Mouse (Mus musculus) lung, embryonic 14.5 days (tissue): Measurements from ENCODE around the gene Ccer1. TPM values are rescaled to one million over a fixed set of nuclear protein-coding genes. Genes with fewer than 3 reads are reported as not detected.

Source experiments
- ATAC-seq: fragments of 200-750 bp; cut with Nextera tagmentation; 2 replicates; pipeline ENCODE4 v1.8.0; 2017; ENCODE audit warnings: mild to moderate bottlenecking, moderate TSS enrichment, moderate library complexity; ENCODE audit not compliant: insufficient read depth
- DNase-seq: peaks from one replicate; pipeline ENCODE4 v3.0.0-alpha.2; 2015
- H3K27ac ChIP-seq: fragments of 300-500 bp; sonication (generic); 2 replicates; pipeline ENCODE4 v1.5.1; 2014; ENCODE audit warnings: low read depth, mild to moderate bottlenecking, moderate library complexity
- H3K27me3 ChIP-seq: fragments of 300-500 bp; sonication (generic); 2 replicates; pipeline ENCODE4 v1.6.1; 2014; ENCODE audit warnings: low read length, control low read depth; ENCODE audit not compliant: insufficient read depth
- H3K36me3 ChIP-seq: fragments of 300-500 bp; sonication (generic); 2 replicates; pipeline ENCODE4 v1.6.1; 2014; ENCODE audit warnings: control low read depth; ENCODE audit not compliant: insufficient read depth
- H3K4me1 ChIP-seq: fragments of 300-500 bp; sonication (generic); 2 replicates; pipeline ENCODE4 v1.6.1; 2014; ENCODE audit warnings: antibody characterized with exemption, control low read depth; ENCODE audit not compliant: insufficient read depth
- H3K4me2 ChIP-seq: fragments of 300-500 bp; sonication (generic); 2 replicates; pipeline ENCODE4 v1.6.1; 2014; ENCODE audit warnings: mild to moderate bottlenecking
- H3K4me3 ChIP-seq: fragments of 300-500 bp; sonication (generic); 2 replicates; pipeline ENCODE4 v1.5.1; 2014; ENCODE audit warnings: low read depth, low read length
- H3K9ac ChIP-seq: fragments of 300-500 bp; sonication (generic); 2 replicates; pipeline ENCODE4 v1.6.1; 2014
- H3K9me3 ChIP-seq: fragments of 300-500 bp; sonication (generic); 2 replicates; pipeline ENCODE4 v1.6.1; 2016; ENCODE audit warnings: low read depth, low read length, control low read depth
- CTCF ChIP-seq: IDR thresholded peaks from 2 replicates; pipeline ENCODE4 v1.5.1; 2016; ENCODE audit warnings: antibody characterized with exemption, low read depth
- WGBS: fragments of 180-500 bp; shearing (Covaris S2); extraction: QIAGEN DNeasy Blood & Tissue Kit; methylation state at CpG from one replicate; pipeline ENCODE4 v1.1.7; 2014; 5-methylcytosine and 5-hydroxymethylcytosine counted together
- polyA plus RNA-seq: library from polyadenylated mRNA; unstranded; fragments of >200 nt; fragmentation: Nextera tagmentation; extraction: Ambion mirVana; gene quantifications from 2 replicates; pipeline ENCODE4 v1.2.1, GENCODE M21; 2014

Ccer1 gene
- polyA plus RNA-seq, 1 experiment from 2014 or later: not detected

GRCm38 (mm10) chr10:97682981-97683380, 9.9 kb upstream of the Ccer1 start:
- H3K4me3 ChIP-seq: no peak overlapping the region
- H3K4me2 ChIP-seq: no peak overlapping the region
- H3K27me3 ChIP-seq: no peaks in the 10 kb centered on the region
- TF ChIP-seq CTCF: no peak
- no peaks in the 10 kb centered on the region for H3K9me3 ChIP-seq
- H3K27ac ChIP-seq: no peak overlapping the region
- H3K4me1 ChIP-seq: no peaks in the 10 kb centered on the region
- no peak overlapping the region for H3K9ac ChIP-seq
- no peak for DNase-seq
- H3K36me3 ChIP-seq: no peaks in the 10 kb centered on the region
- no peak for ATAC-seq

GRCm38 (mm10) chr10:97687198-97687597, 5.7 kb upstream of the Ccer1 start:
- ATAC-seq (no peak), DNase-seq (no peak)
- 85% methylated on average over 1 of the region's 1 CpGs for WGBS
- no peak for TF ChIP-seq CTCF
- no peak overlapping the region for H3K4me2 ChIP-seq
- H3K4me3 ChIP-seq: no peak overlapping the region
- H3K4me1 ChIP-seq: no peaks in the 10 kb centered on the region
- no peaks in the 10 kb centered on the region for H3K27me3 ChIP-seq
- no peaks in the 10 kb centered on the region for H3K36me3 ChIP-seq
- no peaks in the 10 kb centered on the region for H3K9me3 ChIP-seq
- no peak overlapping the region for H3K27ac ChIP-seq
- H3K9ac ChIP-seq: no peak overlapping the region

DNA sequence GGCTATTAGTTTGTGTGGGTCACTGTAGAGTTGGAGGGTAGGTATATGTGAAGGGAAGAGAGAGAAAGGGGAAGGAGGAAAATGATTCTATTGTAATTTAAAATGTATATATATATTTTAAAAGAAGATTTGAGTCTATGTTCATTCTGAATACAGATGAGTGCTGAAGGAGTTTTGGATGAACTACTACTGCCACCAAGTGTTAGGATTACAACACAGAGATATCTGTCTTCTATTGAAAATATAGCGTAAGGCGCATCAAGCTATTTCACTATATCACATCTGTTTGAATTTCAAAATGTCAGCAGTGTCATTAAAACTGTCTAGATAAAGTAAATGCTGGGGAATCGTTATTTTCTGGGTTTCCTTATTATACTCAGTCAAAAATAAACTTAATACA, 3.4 kb upstream of the Ccer1 start:
- ATAC-seq: no peak
- H3K9me3 ChIP-seq: no peaks in the 10 kb centered on the region; the same call in 1 of the 2 replicates
- TF ChIP-seq CTCF: peak; percentile 52
- no peak overlapping the region for H3K9ac ChIP-seq
- H3K27me3 ChIP-seq: no peaks in the 10 kb centered on the region
- H3K4me2 ChIP-seq: no peak overlapping the region
- H3K4me1 ChIP-seq: no peaks in the 10 kb centered on the region
- no peak overlapping the region for H3K27ac ChIP-seq
- no peaks in the 10 kb centered on the region for H3K36me3 ChIP-seq
- 50% methylated on average over 3 of the region's 3 CpGs for WGBS
- peak; percentile 81 for DNase-seq
- no peak overlapping the region for H3K4me3 ChIP-seq

GRCm38 (mm10) chr10:97693398-97694135, 708 bp downstream of the Ccer1 start:
- no peaks in the 10 kb centered on the region for H3K36me3 ChIP-seq
- 90% methylated on average over 37 of the region's 37 CpGs for WGBS
- H3K4me2 ChIP-seq: no peak overlapping the region
- ATAC-seq (no peak), DNase-seq (no peak)
- no peak for TF ChIP-seq CTCF
- H3K9me3 ChIP-seq: no peaks in the 10 kb centered on the region; the same call in 1 of the 2 replicates
- no peaks in the 10 kb centered on the region for H3K27me3 ChIP-seq
- no peak overlapping the region for H3K4me3 ChIP-seq
- H3K27ac ChIP-seq: no peak overlapping the region
- no peak overlapping the region for H3K9ac ChIP-seq
- no peaks in the 10 kb centered on the region for H3K4me1 ChIP-seq

DNA sequence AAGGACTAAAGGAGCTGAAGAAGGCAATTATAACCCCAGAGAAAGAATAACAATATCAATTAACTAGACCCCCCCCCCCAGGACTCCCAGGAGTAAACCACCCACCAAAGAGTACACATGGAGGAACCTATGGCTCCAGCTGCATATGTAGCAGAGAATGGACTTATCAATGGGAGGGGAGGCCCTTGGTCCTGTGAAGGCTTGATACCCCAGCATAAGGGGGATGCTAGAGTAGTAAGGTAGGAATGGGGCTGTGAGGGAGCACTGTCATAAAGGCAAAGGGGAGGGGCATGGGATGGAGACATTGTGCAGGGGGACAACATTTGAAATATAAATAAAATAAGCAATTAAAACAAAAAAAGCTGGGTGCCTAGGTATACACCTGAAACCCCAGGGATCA, 9.5 kb downstream of the Ccer1 start:
- Histone ChIP-seq H3K9ac (no peak overlapping the region), H3K4me1 (no peaks in the 10 kb centered on the region), H3K27me3 (no peaks in the 10 kb centered on the region), H3K27ac (no peak overlapping the region), H3K4me2 (no peak overlapping the region), H3K36me3 (no peaks in the 10 kb centered on the region), H3K9me3 (no peaks in the 10 kb centered on the region), H3K4me3 (no peak overlapping the region)
- DNase-seq: no peak
- no peak for TF ChIP-seq CTCF
- ATAC-seq: no peak

- H3K4me3 ChIP-seq: no peak overlapping the region
Measured at GRCm38 (mm10) chr10:97704562-97704961, 11.7 kb downstream of the Ccer1 start.

GRCm38 (mm10) chr10:97712687-97713086, 19.8 kb downstream of the Ccer1 start:
- no peak overlapping the region for H3K27ac ChIP-seq
- H3K4me1 ChIP-seq: no peaks in the 10 kb centered on the region
- ATAC-seq: peak; percentile 60; the same call in 1 of the 2 replicates
- TF ChIP-seq CTCF: peak; percentile 93
- no peak overlapping the region for H3K9ac ChIP-seq
- H3K36me3 ChIP-seq: no peaks in the 10 kb centered on the region
- WGBS: 4% methylated on average over 5 of the region's 5 CpGs
- no peaks in the 10 kb centered on the region for H3K9me3 ChIP-seq
- DNase-seq: peak; percentile 93
- H3K4me3 ChIP-seq: no peak overlapping the region
- no peak overlapping the region for H3K4me2 ChIP-seq
- no peaks in the 10 kb centered on the region for H3K27me3 ChIP-seq

More at GRCm38 (mm10) chr10:97704562-97704961, 11.7 kb downstream of the Ccer1 start:
- H3K4me1 ChIP-seq: no peaks in the 10 kb centered on the region
- no peak overlapping the region for H3K4me2 ChIP-seq
- TF ChIP-seq CTCF: peak; percentile 76
- H3K9ac ChIP-seq: no peak overlapping the region
- H3K27me3 ChIP-seq: no peaks in the 10 kb centered on the region
- ATAC-seq (no peak), DNase-seq (peak; percentile 89)
- no peaks in the 10 kb centered on the region for H3K9me3 ChIP-seq
- no peaks in the 10 kb centered on the region for H3K36me3 ChIP-seq
- 59% methylated on average over 1 of the region's 1 CpGs for WGBS
- no peak overlapping the region for H3K27ac ChIP-seq
